Mouse (Mus musculus) naive thymus-derived CD4-positive, alpha-beta T cell, adult 5 months (primary cell): ENCODE measurements around the gene Sarnp. TPM values are rescaled to one million over a fixed set of nuclear protein-coding genes. Genes with fewer than 3 reads are reported as not detected.

Experiments used
- polyA plus RNA-seq: library from polyadenylated mRNA; unstranded; fragments of 100-300 nt; shearing (Covaris generic); gene quantifications from one replicate; pipeline ENCODE4 v1.2.1, GENCODE M21; 2017

Gene Sarnp
- 109 TPM for polyA plus RNA-seq

DNA sequence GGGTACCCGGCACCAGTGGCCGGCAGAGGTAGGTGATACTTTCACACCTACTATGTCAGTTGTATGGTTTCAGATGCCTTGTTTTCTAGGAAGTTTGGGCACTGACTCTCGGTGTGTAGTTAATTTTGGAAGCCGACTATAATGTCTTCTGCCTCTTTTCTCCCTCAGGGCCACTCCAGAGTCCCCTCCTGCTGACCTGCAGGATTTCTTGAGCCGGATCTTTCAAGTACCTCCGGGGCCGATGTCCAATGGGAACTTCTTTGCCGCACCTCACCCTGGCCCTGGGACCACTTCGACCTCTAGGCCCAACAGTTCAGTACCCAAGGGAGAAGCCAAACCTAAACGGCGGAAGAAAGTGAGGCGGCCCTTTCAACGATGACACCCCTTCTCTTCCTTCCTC is at the start of gene Sarnp:
Gene Sarnp (plus strand): TSS at position 301 of the 400 bp plus-strand sequence.

DNA sequence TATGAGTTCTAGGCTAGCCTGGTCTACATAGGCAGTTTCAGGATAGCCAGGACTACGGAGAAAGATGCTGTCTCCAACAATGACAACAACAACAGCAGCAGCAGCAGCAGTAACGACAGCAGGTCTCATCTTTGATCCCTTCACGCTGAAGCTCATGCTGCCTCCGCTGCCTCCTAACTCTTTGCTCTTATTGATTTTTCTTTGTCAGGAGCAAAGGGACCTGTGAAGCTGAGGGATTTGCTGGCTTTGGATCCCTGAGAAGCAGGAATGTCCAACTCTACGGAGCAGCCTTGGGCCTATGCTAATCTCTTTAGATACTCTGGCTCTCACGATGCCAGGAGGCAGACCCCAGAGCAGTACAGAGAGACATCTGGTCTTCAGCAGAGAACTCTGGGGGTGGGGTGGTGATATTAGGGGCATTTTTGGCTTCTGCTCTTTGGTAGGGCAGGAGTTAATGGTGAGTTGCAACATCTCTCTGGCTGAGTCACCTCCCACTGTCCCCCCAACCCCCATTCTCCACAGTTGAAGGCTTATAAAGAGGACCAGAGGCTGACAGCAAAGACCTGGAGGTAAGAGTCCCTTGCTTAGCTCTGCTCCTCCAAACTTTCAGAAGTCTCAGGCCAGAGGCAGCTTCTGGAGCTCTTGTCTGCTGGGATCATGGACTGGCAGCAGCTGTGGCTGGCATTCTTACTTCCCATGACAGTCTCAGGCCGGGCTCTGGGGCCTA is 26.6 kb upstream of the Sarnp start, which contains the start of gene Mmp19:
Gene Mmp19 (plus strand): TSS at position 513 of the 727 bp plus-strand sequence.

DNA sequence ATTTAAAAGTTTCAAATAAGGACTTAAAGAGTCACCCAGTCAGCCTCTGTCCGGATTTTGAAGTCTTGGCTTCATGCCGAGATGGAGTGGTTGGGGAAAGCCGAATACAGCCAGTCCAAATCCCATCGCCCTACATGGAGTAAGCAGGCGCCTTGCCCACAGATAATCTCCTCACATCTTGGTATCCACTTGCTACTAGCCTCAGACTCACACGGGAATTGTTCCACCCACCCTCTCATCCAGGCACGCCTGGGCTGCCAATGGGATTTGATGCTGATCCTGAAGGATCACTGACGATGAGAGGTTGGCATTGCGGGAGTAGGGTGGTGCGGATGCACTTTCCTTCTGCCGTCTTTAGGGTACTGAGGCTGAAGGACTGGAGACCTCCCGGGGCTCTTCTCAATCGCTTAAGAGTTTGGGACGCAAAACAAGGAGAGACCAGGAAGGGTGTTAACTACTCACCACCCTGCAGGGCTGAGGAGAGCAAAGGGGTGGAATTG is 13.3 kb upstream of the Sarnp start, which contains the start of gene Dnajc14:
Gene Dnajc14 (plus strand): TSS at position 292 of the 500 bp plus-strand sequence.

DNA sequence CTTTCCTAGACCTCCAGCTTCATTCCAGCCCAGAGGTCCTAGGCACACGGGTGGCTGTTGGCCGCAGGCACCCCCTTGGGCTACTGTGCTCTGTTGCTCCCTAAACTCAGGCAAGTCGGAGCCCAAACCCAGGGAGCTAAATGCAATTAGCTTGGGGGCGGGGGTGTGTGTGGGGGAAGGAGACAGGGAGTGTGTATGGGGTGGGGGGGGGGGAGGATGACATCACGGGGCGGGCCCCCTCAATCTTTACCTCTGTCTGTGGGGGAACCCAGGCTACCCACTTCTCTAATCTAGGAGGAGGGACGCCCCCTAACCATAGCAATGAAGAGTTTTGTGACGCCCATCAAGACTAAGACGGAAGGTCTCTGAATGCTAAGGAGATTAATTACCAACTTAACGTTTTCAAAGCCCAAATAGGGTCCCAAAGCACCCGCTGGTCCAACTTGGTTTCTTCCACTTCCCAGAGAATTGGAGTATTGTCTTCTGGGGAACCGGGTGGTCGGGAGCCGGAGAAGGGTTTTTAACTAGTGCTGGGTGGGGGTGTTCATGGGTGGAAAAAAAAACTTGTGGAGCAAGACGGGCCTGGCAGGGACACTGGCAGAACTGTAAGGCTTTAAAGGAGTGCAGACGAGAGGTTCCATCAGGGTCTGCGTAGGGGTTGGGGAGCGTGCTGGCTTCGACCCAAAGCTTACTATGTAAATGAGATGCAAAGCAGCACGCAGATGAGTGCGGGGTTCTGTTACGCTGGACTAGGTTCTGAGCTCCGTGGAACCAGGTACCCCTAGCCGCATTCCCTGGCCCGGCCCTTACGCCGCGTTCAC is 12.7 kb upstream of the Sarnp start, which contains the start of gene Tmem198b:
Gene Tmem198b (minus strand): TSS at position 100 of the 821 bp plus-strand sequence.

DNA sequence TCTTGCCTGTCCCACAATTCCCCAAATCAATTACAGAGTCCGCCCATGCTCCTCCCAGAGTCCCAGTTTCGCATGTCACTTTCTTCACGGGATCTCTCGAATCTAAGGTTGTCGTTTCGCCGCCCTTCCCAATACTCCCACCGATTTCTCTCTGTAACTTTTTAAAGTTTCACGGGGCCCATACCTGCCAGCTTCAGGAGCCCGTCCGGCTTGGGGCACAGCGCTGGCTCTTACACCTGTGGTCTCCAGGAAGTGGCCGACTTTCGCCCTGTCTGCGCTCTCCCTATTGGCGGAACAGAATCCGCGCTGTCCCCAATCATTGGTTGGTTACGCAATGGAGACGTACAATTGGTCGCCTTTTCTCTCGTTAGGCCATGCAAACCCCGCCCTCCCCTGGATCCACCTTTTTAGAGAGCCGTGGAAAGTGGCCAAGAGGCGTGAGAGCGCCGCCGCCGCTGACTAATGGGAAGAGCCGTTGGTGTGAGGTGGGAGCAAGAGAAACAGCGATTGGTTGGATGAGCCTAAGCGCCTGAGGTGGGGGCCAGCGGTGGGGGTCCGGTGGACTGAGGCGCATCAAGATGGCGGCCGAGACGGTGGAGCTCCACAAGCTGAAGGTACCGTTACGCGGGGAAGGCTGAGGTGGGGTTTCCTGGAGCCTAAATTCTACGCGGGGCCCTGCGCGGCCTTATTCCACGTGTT is 4.4 kb downstream of the Sarnp start, which contains the start of gene Ormdl2:
Gene Ormdl2 (minus strand): TSS at position 288 of the 699 bp plus-strand sequence.

DNA sequence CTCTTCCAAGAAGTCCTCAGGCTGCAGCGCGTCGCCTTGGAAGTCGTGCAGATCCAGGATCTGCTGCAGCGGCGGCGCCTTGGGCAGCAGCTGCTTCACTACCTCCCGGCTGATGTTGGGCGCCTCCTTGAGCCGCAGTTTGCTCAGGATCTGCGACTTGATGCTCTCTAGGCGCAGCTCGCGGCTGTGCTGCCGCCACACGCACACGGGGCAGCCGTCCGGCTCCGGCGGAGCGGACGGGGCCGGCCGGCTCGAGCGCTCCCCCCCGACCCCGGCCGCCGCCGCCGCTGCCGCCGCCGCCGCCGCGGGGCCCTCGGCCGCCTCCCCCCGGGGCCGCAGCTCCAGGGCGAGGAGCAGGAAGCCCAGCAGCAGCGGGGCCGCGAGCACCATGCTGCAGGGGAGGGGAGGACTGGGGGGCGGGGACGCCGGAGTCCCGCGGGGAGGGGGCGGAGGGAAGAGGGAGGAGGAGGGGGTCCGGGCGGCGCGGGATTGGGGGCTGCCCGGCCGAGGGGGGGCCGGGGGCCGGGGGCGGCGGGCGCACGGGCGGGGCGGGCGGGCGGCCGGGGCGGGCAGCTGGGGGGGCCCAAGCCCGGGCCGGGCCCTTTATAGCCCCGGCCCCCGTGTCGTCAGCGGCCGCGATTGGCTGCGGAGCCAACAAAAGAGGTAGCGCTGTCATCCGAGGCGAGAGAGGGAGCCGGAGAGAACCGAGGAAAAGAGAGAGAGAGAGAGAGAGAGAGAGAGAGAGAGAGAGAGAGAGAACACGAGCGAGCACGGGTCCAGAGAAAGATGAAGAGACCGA is 74.4 kb downstream of the Sarnp start, which contains the start of gene Gdf11:
Gene Gdf11 (minus strand): TSS at position 423 of the 799 bp plus-strand sequence.

DNA sequence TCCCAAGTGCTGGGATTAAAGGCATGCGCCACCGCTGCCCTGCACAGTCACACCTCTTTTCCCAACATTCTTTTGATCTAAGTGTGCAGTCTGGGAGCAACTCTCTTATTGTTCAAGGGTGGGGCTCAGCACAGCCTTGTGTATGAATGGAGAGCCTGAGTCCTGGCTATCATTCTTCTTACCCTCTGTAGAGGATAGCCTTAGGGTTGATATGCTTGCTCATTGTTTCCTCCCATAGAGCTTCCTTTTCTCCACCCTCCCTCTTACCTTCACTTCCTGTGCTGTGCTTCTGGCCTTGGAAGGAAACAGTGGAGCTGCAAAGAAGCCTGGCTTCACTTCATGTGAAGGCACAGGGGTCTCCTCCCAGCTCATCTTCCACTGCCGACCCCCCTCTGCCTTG is 83.6 kb downstream of the Sarnp start, which contains the start of gene Cd63:
Gene Cd63 (plus strand): TSS at position 292 of the 400 bp plus-strand sequence.

DNA sequence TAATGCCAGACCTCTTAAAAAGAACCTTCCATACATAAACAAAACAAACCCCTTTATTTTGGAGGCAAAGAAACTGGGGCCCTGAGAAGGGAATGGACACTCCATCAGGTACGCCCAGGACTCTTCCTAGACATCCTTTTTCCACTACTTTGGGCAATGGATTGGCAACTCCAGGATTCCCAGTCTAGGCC is 105.6 kb downstream of the Sarnp start, which contains the start of gene Rdh5:
Gene Rdh5 (minus strand): TSS at position 67 of the 191 bp plus-strand sequence.

DNA sequence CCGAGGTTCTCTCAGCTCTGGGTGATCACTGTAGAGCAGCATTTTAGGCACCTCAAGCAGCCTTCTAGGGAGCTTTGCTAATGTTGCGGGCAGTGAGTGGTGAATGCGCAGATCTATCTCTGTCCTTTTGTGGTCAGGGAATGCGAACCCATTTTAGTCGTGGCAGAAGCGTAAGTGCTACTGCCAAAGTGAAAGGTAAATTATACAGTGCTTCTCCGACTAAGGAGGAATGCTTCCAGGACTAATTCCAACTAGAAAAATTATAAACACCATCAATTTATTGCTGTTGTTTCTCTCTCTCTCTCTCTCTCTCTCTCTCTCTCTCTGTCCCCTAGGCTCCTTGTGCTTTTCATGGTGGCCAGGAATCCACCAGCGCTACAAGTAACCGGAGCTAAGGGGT is 106.8 kb downstream of the Sarnp start, which contains the start of gene Bloc1s1:
Gene Bloc1s1 (minus strand): TSS at position 101 of the 400 bp plus-strand sequence.

Other genes with a start within 250 kb of the Sarnp start
- 1.2 TPM for gene Erbb3, start 227.7 kb upstream of the Sarnp start, polyA plus RNA-seq
- gene Rps26, start 190.6 kb upstream of the Sarnp start, polyA plus RNA-seq = 770 TPM
- gene Ikzf4, start 171.3 kb upstream of the Sarnp start, polyA plus RNA-seq = 7.6 TPM
- 18.4 TPM for gene Suox, start 143.3 kb upstream of the Sarnp start, polyA plus RNA-seq
- 26.5 TPM for gene Rab5b, start 121.1 kb upstream of the Sarnp start, polyA plus RNA-seq
- gene Pmel, start 113.1 kb upstream of the Sarnp start, polyA plus RNA-seq = 6.4 TPM
- gene Cdk2, start 112.3 kb upstream of the Sarnp start, polyA plus RNA-seq = 36.7 TPM
- 1,128 TPM for gene Dgka, start 72.5 kb upstream of the Sarnp start, polyA plus RNA-seq
- gene Pym1, start 69.4 kb upstream of the Sarnp start, polyA plus RNA-seq = 31.8 TPM
- not detected for gene Mmp19, start 26.4 kb upstream of the Sarnp start, polyA plus RNA-seq
- gene Dnajc14, start 13.3 kb upstream of the Sarnp start, polyA plus RNA-seq = 54.8 TPM
- 5.8 TPM for gene Tmem198b, start 13.0 kb upstream of the Sarnp start, polyA plus RNA-seq
- gene Ormdl2, start 4.3 kb downstream of the Sarnp start, polyA plus RNA-seq = 26.9 TPM
- gene Gdf11, start 74.4 kb downstream of the Sarnp start, polyA plus RNA-seq = 1.2 TPM
- gene Cd63, start 83.7 kb downstream of the Sarnp start, polyA plus RNA-seq = not detected
- gene Rdh5, start 105.6 kb downstream of the Sarnp start, polyA plus RNA-seq = 8.4 TPM
- gene Bloc1s1, start 106.7 kb downstream of the Sarnp start, polyA plus RNA-seq = 85.2 TPM
- 8.8 TPM for gene Itga7, start 116.5 kb downstream of the Sarnp start, polyA plus RNA-seq
- not detected for gene Mettl7b, start 143.7 kb downstream of the Sarnp start, polyA plus RNA-seq
- 0.12 TPM for gene Olfr9, start 172.1 kb downstream of the Sarnp start, polyA plus RNA-seq
- not detected for gene Olfr763, start 193.5 kb downstream of the Sarnp start, polyA plus RNA-seq
- not detected for gene Olfr764-ps1, start 222.6 kb downstream of the Sarnp start, polyA plus RNA-seq
- not detected for gene Olfr765, start 232.7 kb downstream of the Sarnp start, polyA plus RNA-seq